Mouse (Mus musculus) embryonic fibroblast, embryonic 13.5 days (primary cell): Measurements from ENCODE around the gene Veph1.

ENCODE experiments used
- CTCF ChIP-seq: IDR thresholded peaks from 2 replicates; pipeline ENCODE4 v1.5.1; 2011; ENCODE audit warnings: mild to moderate bottlenecking, control low read depth, low read length, moderate library complexity, borderline replicate concordance; ENCODE audit not compliant: insufficient read depth
- POLR2A ChIP-seq: IDR thresholded peaks from 2 replicates; pipeline ENCODE4 v1.6.1; 2011; ENCODE audit warnings: low read depth, mild to moderate bottlenecking, control low read depth, low read length, moderate library complexity

GRCm38 (mm10) chr3:66310586-66310985 lies 13.9 kb upstream of the Veph1 start:
- TF ChIP-seq POLR2A (no peak), CTCF (no peak)
